12 mouse cellular contexts compared by ENCODE assay signal in genomic region chr2:132176289-132176848, GRCm38 (mm10). TPM values are rescaled to one million over a fixed set of nuclear protein-coding genes. Genes with fewer than 3 reads are reported as not detected.
DNase-seq lines count a peak whose midpoint lies in the region; TF ChIP-seq lines count a peak whose summit lies in the region.
"Had no signal": no experiment of that assay in that cellular context is flagged by ENCODE, and none has a peak within 500 bp of the region (broad histone marks: within the 10 kb centered on the region; RNA-seq: fewer than 3 reads in every experiment).

No protein-coding gene starts in this region.

- DNase-seq in heart, adult 2 months = peak; percentile 53 to 56
- DNase-seq in heart, postnatal 4 days = no peak
- peak; percentile 58 for DNase-seq in adrenal gland, adult 8-10 months
- peak; percentile 41 for DNase-seq in gastrocnemius, adult 8-10 months (ENCODE audit: low spot score in 2 of 2)
- DNase-seq in ovary, postnatal 36 days (ENCODE audit: low spot score) = peak; percentile 42
- no peak for DNase-seq in spleen, postnatal 4 days (ENCODE audit: low spot score in 2 of 2)
- DNase-seq in cerebellum, adult 18-20 months = no peak
- DNase-seq: cerebellum, adult 9-11 months had no signal

- no peak for TF ChIP-seq EP300 in heart, adult 2 months (IDR thresholded peaks at IDR 0.05; ENCODE audit: insufficient read depth, low read depth, low read length)

- no peaks in the 10 kb centered on the region for H3K36me3 ChIP-seq in heart, adult 2 months (ENCODE audit: control insufficient read depth, insufficient read depth, low read length)
- H3K36me3 ChIP-seq: embryonic facial prominence, embryonic 12.5 days; forebrain, embryonic 12.5 days; heart, embryonic 15.5 days had no signal

- no peak for TF ChIP-seq CTCF in heart, adult 2 months (IDR thresholded peaks at IDR 0.05)

- H3K79me2 ChIP-seq in heart, adult 2 months (replicated peaks; ENCODE audit: control insufficient read depth, insufficient read depth, low read length) = no peaks in the 10 kb centered on the region

- 54% methylated on average over 3 of the region's 3 CpGs for WGBS in heart, adult 2 months

- H3K27me3 ChIP-seq in heart, adult 2 months (ENCODE audit: control insufficient read depth, insufficient read depth, low read length) = no peaks in the 10 kb centered on the region
- H3K27me3 ChIP-seq: embryonic facial prominence, embryonic 12.5 days; forebrain, embryonic 12.5 days; heart, embryonic 15.5 days had no signal

- intact Hi-C loops in heart, adult 2 months (cut with DNase I) = no loop called here

- H3K4me3 ChIP-seq in heart, adult 2 months = no peak overlapping the region
- H3K4me3 ChIP-seq: embryonic facial prominence, embryonic 12.5 days; forebrain, embryonic 12.5 days; heart, embryonic 15.5 days; megakaryocyte, embryonic 14.5 days had no signal

- no peaks in the 10 kb centered on the region for H3K4me1 ChIP-seq in heart, adult 2 months (ENCODE audit: control insufficient read depth, insufficient read depth, low read length)
- H3K4me1 ChIP-seq: embryonic facial prominence, embryonic 12.5 days; forebrain, embryonic 12.5 days; heart, embryonic 15.5 days had no signal

- H3K9ac ChIP-seq in heart, adult 2 months (ENCODE audit: low read depth, low read length) = no peak overlapping the region
- H3K9ac ChIP-seq: embryonic facial prominence, embryonic 12.5 days; forebrain, embryonic 12.5 days; heart, embryonic 15.5 days had no signal

- no peak for TF ChIP-seq POLR2A in heart, adult 2 months (IDR thresholded peaks at IDR 0.05; ENCODE audit: insufficient read depth, low read depth, low read length)

- no peak overlapping the region for H3K27ac ChIP-seq in heart, adult 2 months
- H3K27ac ChIP-seq: embryonic facial prominence, embryonic 12.5 days; forebrain, embryonic 12.5 days; heart, embryonic 15.5 days had no signal

RNA-seq across cellular contexts. Expression of gene Slc23a2, which starts 31.5 kb away (rescaled TPM):
- 10 to 100 TPM; 11.8 to 15.6 TPM for total RNA-seq in heart, adult 2 months (2021)
- polyA plus RNA-seq in heart, adult 2 months (2012; rRNA removed) = 11.2 and 19.3 TPM in 2 replicates
- total RNA-seq in heart, postnatal 4 days (2021) = 10 to 100 TPM; 20.3 to 22.8 TPM
- 100 to 1,000 TPM; 102 to 154 (median 134) TPM for total RNA-seq in adrenal gland, adult 8-10 months (2022)
- total RNA-seq in gastrocnemius, adult 8-10 months (2022) = 10 to 100 TPM in 2 of 4 experiments, 1 to 10 TPM in 2; 8.0 to 10.3 (median 9.6) TPM

Comparison
In these comparisons a context has a peak if more than half of its experiments do, and no peak if none do; other contexts are left out.
1. DNase-seq: peak in heart, adult 2 months (2 of 2), adrenal gland, adult 8-10 months (single experiment), gastrocnemius, adult 8-10 months (2 of 2) and ovary, postnatal 36 days (single experiment); none in heart, postnatal 4 days (single experiment), spleen, postnatal 4 days (0 of 2) and cerebellum, adult 18-20 months (0 of 2).
2. RNA of gene Slc23a2, which starts 31.5 kb away (total RNA-seq): 102 to 154 TPM in adrenal gland, adult 8-10 months; 20.3 to 22.8 TPM in heart, postnatal 4 days, 11.8 to 15.6 TPM in heart, adult 2 months and 8.0 to 10.3 TPM in gastrocnemius, adult 8-10 months; every median in the first group is over 4 times any median in the second.